Mouse (Mus musculus): ENCODE measurements at regions not wholly inside any gene's neighbourhood (a gene's known extent, or its start where the extent isn't known, plus 50 kb on each side); places are given as distances from the start of the nearest gene placed in this dataset.

GRCm38 (mm10) chr6:98850906-98851305 lies 508.4 kb upstream of the Gm765 start:
- TF ChIP-seq POLR2A (IDR thresholded peaks at IDR 0.05; ENCODE audit: extremely low read depth, insufficient read depth, low read length) (no peak), CTCF (IDR thresholded peaks at IDR 0.05; ENCODE audit: low read depth, low read length) (no peak)
